Mouse (Mus musculus) adrenal gland, postnatal 25 days (tissue): ENCODE measurements at regions not wholly inside any gene's neighbourhood (a gene's known extent, or its start where the extent isn't known, plus 50 kb on each side); places are given as distances from the start of the nearest gene placed in this dataset.
A peak's percentile ranks its signal among the peaks of the same experiment; 100 is the strongest.

Experiments used
- DNase-seq: peaks from one replicate; pipeline ENCODE4 v3.0.0; 2021; ENCODE audit warnings: mixed read lengths

DNA sequence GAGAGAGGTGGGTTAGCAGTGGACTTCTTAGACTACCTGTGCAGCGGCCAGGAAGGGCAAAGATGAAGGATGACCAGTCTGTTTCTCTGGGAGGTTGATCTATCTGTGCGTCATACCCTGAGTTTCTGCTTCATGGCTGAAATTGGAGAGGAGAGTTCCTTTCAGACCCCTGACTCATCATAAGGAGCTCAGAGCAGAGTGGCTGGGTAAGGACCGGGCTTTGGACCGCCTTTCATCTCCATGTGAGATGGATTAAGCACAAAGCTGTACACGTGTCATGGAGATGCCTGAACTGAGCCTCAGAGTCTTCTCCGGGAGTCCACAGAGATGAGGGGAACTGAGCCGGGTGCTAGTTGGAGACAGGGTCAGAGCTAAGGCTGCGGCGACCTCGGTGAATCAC lies 80.7 kb upstream of the Gm9887 start:
- no peak for DNase-seq

DNA sequence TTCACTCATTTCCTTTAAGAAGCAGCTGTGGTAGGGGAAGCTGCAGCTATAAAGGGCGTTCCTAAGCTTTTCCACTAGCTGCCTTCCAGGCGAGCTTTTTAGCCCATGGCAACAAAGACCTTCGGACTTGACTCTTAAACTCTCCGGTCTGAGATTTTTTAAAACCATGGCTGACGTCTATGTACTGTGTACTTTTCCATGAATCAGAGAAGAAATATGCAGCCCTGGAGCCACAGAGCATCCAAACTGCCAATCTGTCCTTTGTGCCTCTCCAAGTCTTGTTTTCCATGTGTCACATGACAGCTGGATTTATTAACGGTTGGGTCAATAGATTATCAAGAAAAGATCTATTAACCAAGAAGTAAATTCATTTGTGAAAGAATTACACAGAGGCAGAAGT lies 78.9 kb upstream of the Gm9887 start:
- no peak for DNase-seq

DNA sequence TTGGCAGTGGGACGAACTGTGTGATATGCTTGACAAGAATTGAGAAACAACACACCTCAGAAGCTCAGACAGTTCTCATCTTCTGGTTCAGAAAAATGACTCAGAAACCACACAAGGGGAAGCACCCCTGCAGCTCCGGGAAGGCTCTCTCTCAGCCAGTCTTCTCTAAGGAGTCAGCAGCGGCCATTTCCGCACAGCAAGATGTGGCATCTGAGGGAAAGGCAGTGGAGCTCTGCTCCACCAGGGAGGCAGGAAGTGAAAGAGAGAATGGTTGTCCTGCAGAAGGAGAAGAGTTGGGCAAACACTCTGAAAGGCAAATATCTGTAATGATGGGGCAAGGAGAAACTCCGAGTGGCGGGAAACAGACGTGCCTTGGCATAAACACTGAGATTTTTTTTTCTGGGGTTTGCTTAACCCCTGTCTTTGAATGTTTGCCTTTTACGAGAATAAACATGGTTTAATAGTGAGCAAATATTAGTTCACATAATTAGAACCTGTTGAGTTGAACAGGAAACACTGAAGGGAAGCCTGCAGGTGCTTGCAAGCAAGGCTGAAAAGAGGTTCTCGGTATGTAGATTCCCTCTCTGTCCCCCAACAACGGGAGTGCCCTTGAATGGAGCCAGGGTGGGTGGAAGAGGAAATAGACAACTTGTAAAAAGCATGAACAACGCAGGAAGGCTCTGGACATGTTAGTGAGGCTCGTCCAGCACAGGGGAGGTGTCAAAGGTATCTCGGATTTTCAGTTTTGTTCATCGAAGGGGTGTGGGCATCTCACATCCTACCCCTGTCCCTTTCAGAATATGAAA lies 75.9 kb upstream of the Gm9887 start:
- DNase-seq: no peak

DNA sequence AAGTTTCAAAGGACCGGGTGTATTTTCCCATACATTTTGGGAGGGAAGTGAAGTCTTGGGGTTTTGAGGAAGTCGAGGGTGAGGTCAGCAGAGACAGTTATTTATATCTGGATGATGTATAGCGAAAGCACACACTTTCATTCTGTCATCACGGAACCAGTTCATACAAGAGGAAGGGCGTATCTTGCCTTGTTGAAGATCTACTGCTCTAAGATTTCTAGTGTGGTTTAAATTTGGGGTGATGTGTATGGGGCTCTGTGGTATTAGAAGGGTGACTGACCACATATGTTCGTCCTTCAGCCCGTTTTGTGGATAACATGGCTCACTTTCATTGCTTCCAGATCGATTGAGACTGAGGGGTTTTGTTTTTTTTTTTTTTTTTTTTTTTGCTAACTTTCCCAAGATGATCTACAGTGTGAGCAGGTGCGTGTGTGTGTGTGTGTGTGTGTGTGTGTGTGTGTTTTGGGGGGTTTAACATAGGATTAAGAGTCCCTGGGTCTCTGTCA lies 75.1 kb upstream of the Gm9887 start:
- no peak for DNase-seq

DNA sequence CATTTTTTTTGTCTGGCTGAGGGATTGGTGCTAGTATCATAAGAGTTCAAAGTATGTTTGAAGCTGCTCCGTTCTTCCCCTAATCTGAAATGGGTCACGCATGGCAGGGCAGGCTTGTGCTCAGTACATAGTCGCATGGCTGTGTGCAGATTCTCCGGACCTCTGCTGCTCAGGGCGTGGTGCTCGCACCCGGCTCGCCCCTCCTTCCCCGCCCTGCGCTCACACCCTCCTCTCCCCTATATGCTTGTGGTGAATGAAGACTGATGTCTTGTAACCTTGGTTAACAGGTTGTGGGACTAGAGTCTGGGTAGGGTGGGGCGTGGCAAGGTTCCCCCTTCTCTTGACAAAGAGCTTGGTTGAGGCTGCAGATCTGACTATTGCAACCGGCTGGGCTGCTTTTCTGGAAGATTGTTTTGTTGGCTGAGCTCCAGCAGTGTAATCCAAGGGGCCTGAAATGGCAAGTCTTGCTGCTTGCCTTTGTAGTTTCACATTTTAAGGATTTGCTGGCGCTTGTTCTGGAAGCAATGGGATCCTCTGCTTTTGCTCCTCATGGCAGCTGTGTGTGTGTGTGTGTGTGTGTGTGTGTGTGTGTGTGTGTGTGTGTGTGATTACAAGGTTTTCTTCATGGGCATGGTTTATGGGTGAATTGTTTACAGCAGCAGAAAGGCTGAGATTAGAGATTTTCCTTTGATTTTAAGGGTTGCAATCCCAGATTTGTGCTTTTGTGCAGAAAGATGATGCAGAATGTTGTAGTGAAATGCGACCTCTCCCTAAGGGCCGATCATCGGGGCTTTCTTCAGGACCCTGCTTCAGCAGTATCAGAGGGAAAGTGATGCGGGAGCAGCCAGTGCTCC lies 74.4 kb upstream of the Gm9887 start:
- peak; percentile 46 for DNase-seq

DNA sequence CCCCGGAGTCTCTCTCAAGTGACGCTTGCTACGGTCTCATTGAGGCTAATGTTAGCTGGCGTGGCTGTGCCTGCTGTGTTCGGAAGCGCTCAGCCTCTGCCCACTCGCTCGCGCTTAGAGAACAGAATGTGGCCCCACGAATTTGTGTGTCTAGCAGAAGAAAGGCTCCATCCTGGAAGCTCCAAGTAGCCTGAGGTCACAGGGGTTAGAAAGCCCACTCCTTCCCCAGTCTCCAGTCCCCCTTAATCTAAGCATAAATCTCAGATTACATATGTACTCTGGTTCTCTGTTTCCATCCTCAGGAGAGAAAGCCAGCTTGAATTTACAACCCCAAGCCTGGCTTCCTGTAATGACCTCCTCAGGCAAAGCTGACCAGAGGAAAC lies 73.8 kb upstream of the Gm9887 start:
- DNase-seq: no peak

DNA sequence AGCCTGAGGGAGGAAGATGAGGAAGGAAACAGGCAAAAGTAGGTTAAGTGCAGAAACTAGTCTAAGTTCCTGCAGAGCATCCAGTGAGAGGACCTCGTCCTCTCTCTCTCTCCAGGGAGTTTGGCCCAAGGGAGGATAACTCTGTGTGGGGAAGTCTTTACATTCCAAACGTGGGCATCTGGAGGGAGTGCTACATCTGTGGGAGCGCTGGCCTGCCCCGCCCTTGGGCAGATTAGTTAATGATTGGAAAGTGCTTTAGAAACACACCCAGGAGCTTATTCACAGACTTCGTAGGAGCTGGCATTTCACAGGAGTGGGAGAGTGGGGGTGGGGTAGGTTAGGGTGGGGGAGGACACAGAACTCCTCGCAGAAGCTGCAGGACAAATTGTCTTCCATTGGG lies 70.1 kb upstream of the Gm9887 start:
- DNase-seq: no peak

DNA sequence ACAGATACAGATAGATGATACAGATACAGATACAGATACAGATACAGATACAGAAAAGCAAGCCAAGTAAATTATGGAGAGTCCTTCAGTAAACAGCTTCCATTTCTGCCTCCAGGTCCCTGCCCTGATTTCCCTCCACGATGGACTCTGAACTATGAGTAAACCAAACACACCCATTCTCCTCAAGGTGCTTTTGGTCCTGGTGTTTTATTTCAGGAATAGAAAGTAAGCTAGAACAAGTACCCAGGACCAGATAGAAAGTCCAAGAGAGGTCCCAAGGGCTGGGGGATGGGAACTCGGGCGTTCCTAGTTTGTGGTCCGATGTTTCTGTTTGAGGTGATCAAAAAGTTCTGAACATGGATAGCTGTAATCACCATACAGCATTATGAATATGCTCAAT lies 69.5 kb upstream of the Gm9887 start:
- DNase-seq: no peak

DNA sequence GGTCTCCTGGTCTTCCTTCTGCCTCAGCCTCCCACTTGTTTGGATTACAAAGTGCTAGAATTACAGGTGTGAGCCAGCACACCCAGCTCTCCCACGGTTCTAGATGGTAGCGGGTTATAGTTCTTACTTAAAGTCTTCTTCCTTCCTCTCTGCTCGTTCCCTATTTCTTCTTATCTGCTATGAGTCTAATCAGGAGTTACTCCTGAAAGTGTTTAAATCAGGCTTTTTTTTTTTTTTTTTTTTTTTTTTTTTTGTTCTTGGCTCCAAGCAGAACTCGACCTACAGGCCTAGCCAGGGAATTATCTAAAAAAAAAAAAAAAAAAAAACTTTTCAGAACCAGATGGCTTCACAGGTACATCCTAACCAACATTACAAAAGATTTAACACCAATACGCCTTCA lies 66.0 kb upstream of the Gm9887 start:
- DNase-seq: no peak

DNA sequence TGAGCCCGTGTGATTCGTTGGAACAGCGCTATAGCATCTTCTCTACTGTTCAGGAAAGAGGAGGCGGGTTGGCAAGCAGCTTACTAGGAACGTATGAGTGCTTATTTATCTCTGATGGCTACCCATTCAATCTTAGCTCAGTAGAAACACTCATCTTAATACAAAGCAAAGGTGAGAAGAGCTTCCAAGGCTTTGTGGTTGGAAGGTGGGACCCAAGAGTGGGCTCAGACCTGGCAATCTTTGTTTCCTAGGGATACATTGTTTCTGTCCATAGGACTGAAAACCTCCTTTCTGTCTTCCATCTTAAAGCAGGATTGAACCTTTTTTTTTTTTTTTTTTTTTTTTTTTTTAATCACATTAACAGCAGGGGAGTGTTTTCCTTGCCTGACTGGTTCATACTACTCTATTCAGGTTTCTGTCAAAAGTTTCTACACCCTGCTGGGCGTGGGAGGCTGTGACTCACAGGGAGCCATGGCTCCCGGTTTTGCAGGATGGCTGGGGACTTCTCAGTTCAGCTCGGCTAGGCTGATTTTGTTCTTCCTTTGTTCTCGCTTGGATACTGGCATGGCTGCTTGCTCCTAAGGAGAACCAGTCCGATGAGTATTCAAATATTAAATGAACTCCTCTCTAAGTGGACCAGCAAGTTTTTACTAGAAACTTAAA lies 64.7 kb upstream of the Gm9887 start:
- DNase-seq: no peak

DNA sequence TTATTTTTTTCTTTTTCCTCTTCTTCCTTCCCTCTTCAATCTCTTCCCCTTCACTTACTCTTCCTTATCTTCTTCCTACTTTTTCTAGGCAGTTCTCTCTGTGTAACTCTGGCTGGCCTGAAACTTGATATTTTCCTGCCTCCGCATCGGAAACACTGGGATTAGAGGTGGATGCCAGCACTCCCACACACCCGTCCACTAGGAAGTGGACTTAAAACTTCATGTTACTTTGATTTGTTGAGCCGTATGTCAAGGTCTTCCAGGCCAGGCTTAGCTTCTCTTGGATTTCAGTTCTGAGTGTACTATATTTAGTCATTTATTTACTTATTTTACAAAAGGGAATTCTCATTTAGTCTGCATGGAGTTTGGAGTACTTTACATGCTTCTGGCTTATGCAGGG lies 62.1 kb upstream of the Gm9887 start:
- no peak for DNase-seq

DNA sequence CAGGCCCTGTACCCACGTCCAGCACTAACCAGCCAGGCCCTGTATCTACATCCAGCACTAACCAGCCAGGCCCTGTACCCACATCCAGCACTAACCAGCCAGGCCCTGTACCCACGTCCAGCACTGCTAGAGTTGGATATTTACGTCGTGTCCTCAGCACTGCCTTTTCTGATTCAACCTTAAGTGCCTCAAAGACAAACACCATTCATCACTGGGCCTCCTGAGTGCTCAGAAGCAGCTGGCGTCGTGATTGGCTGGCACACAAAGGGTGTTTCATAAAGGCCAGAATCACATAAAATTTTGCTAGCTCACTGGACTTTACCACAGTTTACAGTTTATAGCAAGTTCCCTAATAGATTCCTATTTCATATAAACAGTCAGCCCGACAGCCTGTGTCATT lies 59.8 kb upstream of the Gm9887 start:
- no peak for DNase-seq

DNA sequence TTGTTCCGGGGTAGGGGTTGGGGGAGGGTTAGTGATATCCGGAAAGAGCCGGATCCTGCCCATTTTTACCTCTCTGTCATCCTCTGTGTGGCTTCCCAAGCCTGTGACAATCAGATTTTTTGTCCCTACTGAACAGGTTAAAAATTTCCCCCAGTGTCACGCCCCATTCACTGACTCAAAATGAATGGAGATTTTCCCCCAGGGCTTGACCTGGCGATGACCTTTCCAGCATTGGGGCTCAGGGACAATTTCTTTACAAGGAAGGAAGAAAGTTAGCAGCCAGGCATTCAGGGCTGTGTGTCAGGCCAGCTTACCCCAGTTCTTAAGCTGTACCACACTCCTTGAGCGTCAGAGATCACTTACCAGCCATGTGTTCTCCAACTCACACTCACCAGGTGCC lies 55.9 kb upstream of the Gm9887 start:
- no peak for DNase-seq

DNA sequence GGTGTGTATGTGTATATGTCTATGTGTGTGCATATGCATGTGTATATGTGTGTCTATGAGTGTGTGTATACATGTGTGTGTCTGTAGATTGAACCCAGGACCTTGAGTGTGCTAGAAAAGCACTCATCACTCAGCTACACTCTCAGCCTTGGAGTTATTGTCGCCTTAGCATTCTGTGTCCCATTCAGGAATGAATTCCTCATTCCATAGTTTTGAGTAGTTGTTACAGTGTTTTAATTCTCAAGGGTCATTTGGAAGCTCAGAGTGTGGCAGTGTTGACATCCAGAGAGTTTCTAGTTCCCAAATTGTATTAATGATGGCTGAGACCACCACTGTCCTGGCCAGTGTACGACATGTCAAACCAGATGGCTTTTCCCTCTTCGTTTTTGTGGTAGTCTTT lies 53.4 kb upstream of the Gm9887 start:
- no peak for DNase-seq

DNA sequence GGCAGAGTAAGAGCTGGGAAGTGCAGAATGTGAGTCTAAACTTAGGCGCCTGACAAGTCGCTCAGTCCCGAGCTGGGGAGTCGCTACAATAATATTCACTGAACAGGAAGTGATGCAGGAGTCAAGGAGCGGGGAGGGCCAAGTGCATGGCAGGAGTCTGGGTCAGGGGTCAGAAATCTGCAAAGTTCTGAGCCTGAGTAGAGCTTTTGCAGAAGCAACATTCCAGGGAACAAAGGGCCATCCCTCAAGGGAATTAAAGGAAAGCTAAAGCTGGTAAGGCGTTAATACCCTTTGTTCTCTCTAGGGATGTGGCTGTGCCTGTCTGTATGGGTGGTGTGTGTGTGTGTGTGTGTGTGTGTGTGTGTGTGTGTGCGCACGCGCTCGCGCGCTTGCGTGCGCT lies 52.7 kb upstream of the Gm9887 start:
- DNase-seq: no peak
